Mouse (Mus musculus) urinary bladder, adult 18-20 months (tissue): ENCODE data around the gene Nat14.

Experiments
- DNase-seq, 2 experiments: peaks; one replicate each; pipeline ENCODE4 v3.0.0; 2022; ENCODE audit warnings: low spot score in 2 of 2, mixed read lengths in 2 of 2

The Nat14 gene

GRCm38 (mm10) chr7:4948386-4948785 is 26.6 kb downstream of the Nat14 start:
- no peak for DNase-seq

GRCm38 (mm10) chr7:4950561-4951342 is 28.9 kb downstream of the Nat14 start:
- no peak for DNase-seq

GRCm38 (mm10) chr7:4953815-4954445 is 32.1 kb downstream of the Nat14 start:
- DNase-seq, result no peak

- no peak for DNase-seq
These were observed 35.5 kb downstream of the Nat14 start for GRCm38 (mm10) chr7:4957361-4957760.

- DNase-seq, result no peak
These were observed 41.7 kb downstream of the Nat14 start for GRCm38 (mm10) chr7:4963527-4963926.

GRCm38 (mm10) chr7:4964272-4964671 is 42.4 kb downstream of the Nat14 start, which contains the start of gene Sbk2:
Sbk2 (minus strand) TSS chr7:4964406.
- peak; percentile 45 to 62 for DNase-seq

- DNase-seq, result no peak
These were observed 43.2 kb downstream of the Nat14 start for GRCm38 (mm10) chr7:4964988-4965387.

GRCm38 (mm10) chr7:4971068-4971467 is 49.2 kb downstream of the Nat14 start, which contains the start of gene Sbk3:
Sbk3 (minus strand) TSS chr7:4971168.
- DNase-seq, result no peak

GRCm38 (mm10) chr7:4971710-4972109 is 49.9 kb downstream of the Nat14 start:
- DNase-seq, result no peak

- no peak for DNase-seq
These were observed 50.7 kb downstream of the Nat14 start for GRCm38 (mm10) chr7:4972321-4973047.
